Mouse (Mus musculus) forebrain, embryonic 11.5 days (tissue): Measurements from ENCODE around the gene Calr4. TPM values are rescaled to one million over a fixed set of nuclear protein-coding genes. Genes with fewer than 3 reads are reported as not detected.
A peak's percentile ranks its signal among the peaks of the same experiment; 100 is the strongest.

Experiments used
- ATAC-seq: fragments of 200-750 bp; cut with Nextera tagmentation; replicated peaks from 2 replicates; pipeline ENCODE4 v1.8.0; 2017; ENCODE audit warnings: moderate TSS enrichment; ENCODE audit not compliant: low FRiP score
- DNase-seq: peaks from one replicate; pipeline ENCODE4 v3.0.0-alpha.2; 2017; ENCODE audit warnings: low spot score
- H3K27ac ChIP-seq: fragments of 300-500 bp; sonication (generic); 2 replicates; pipeline ENCODE4 v1.5.1; 2014; ENCODE audit warnings: low read depth, low read length
- H3K27me3 ChIP-seq: fragments of 300-500 bp; sonication (generic); 2 replicates; pipeline ENCODE4 v1.6.1; 2014; ENCODE audit warnings: mild to moderate bottlenecking, low read length, mixed read lengths; ENCODE audit not compliant: control insufficient read depth, insufficient read depth
- H3K36me3 ChIP-seq: fragments of 300-500 bp; sonication (generic); 2 replicates; pipeline ENCODE4 v1.6.1; 2014; ENCODE audit warnings: mild to moderate bottlenecking, low read length, moderate library complexity, mixed read lengths; ENCODE audit not compliant: control insufficient read depth, insufficient read depth
- H3K4me1 ChIP-seq: fragments of 300-500 bp; sonication (generic); replicated peaks from 2 replicates; pipeline ENCODE4 v1.6.1; 2014; ENCODE audit warnings: low read length, mixed read lengths; ENCODE audit not compliant: control insufficient read depth, insufficient read depth
- H3K4me2 ChIP-seq: fragments of 300-500 bp; sonication (generic); 2 replicates; pipeline ENCODE4 v1.6.1; 2014; ENCODE audit warnings: low read depth, mild to moderate bottlenecking, low read length, moderate library complexity, mixed read lengths; ENCODE audit not compliant: severe bottlenecking
- H3K4me3 ChIP-seq: fragments of 300-500 bp; sonication (generic); 2 replicates; pipeline ENCODE4 v1.5.1; 2014; ENCODE audit warnings: low read depth, low read length
- H3K9ac ChIP-seq: fragments of 300-500 bp; sonication (generic); 2 replicates; pipeline ENCODE4 v1.6.1; 2014; ENCODE audit warnings: low read length
- H3K9me3 ChIP-seq: fragments of 300-500 bp; sonication (generic); 2 replicates; pipeline ENCODE4 v1.6.1; 2016; ENCODE audit warnings: low read length, mixed read lengths; ENCODE audit not compliant: control insufficient read depth
- WGBS: fragments of 180-500 bp; shearing (Covaris S2); extraction: QIAGEN DNeasy Blood & Tissue Kit; methylation state at CpG from one replicate; pipeline ENCODE4 v1.1.7; 2014; 5-methylcytosine and 5-hydroxymethylcytosine counted together
- polyA plus RNA-seq: library from polyadenylated mRNA; unstranded; fragments of >200 nt; fragmentation: Nextera tagmentation; extraction: Ambion mirVana; gene quantifications from 2 replicates; pipeline ENCODE4 v1.2.1, GENCODE M21; 2014

The Calr4 gene
- polyA plus RNA-seq, 1 experiment from 2014 or later: 0.12 TPM

DNA sequence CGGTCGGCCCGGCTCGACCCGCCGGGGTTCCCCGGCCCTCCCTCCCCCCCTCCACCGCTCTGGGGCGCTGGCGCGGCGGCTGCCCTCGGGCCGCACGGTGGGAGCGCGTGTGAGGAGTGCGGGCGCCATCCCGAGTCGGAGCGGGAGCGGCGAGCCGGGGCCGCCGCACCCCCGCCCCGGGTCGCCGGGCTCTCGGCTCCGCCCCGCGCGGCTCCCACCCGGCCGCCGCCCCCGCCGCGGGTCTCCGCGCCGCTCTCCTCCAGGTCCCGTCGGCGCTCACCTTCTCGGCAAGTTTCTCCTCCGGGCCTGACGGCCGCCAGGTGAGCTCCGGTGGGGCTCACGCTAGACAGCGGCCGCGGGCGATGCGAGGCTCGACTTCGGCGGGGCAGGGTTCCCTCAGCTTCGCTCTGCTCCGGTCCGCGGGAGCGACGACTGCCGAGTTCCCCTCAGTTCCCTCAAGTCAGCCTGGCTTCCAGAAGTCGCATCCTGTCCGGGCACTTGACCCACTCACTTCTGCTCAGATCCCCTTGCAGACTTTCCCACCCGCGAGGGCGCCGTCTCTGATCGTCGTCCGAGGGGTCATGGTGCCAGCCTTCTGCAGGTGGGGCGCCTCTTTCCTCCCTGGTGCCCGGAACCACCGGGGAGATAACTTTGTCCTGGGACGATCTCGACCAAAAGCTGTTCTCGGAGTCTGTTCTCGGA lies 46.3 kb downstream of the Calr4 start:
- under 1% methylated on average over 81 of the region's 85 CpGs for whole genome bisulfite sequencing
- Histone ChIP-seq H3K4me1 (no peaks in the 10 kb centered on the region), H3K9ac (peak overlapping the region; percentile 82), H3K27me3 (no peaks in the 10 kb centered on the region; the same call in 1 of the 2 replicates), H3K4me2 (peak overlapping the region; percentile 86), H3K27ac (no peak overlapping the region), H3K4me3 (peak overlapping the region; percentile 88), H3K36me3 (no peaks in the 10 kb centered on the region), H3K9me3 (no peaks in the 10 kb centered on the region)
- ATAC-seq: peak; percentile 89
- DNase-seq: peak; percentile 75

DNA sequence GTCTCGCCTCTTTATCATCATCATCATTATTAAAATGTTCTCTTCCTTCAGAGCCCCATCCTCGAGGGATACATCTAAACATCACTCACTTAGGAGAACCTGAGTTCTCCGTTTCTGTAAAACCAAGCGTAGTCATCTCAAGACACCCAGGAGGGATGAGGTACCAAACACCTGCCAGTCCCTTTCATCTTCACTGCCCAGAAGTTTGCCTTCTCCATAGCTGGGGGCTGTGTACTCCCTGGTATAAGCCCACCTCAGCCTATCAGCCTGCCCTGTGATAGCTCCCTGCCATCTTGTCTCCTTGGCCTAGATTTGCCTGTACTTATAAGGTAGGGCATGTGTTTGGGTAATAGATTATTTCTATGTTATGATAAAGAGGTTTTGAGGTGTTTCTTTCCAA lies 46.9 kb downstream of the Calr4 start:
- no peak for ATAC-seq
- Histone ChIP-seq H3K36me3 (no peaks in the 10 kb centered on the region), H3K9ac (peak overlapping the region; percentile 82), H3K4me3 (peak overlapping the region; percentile 88), H3K9me3 (no peaks in the 10 kb centered on the region), H3K4me1 (no peaks in the 10 kb centered on the region), H3K27ac (no peak overlapping the region), H3K4me2 (peak overlapping the region; percentile 86), H3K27me3 (no peaks in the 10 kb centered on the region; the same call in 1 of the 2 replicates)
- WGBS: 6% methylated on average over 4 of the region's 4 CpGs
- DNase-seq: no peak

DNA sequence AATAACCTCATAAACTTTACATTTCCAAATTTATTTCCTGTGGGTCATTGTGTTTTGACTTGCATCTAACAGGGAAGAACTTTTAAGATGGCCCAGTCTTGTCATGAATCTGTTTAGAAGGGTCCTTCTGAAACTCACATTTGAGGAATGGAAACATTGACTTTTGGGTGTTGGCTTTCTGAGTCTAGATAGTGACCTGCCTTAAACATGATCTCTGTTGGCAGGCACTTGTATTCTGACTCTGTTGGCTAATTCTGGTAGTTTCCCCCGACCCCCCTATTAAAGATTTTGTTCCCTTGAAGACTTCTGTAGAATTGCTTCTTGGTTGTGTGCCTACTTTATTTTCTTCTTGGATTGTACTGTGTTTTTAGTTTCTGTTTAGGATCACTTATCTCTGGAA lies 47.7 kb downstream of the Calr4 start:
- H3K4me2 ChIP-seq: no peak overlapping the region
- no peaks in the 10 kb centered on the region for H3K36me3 ChIP-seq
- H3K4me3 ChIP-seq: no peak overlapping the region
- no peak overlapping the region for H3K9ac ChIP-seq
- no peak overlapping the region for H3K27ac ChIP-seq
- DNase-seq: no peak
- no peaks in the 10 kb centered on the region for H3K4me1 ChIP-seq
- no peaks in the 10 kb centered on the region for H3K9me3 ChIP-seq
- 91% methylated on average over 1 of the region's 1 CpGs for WGBS
- ATAC-seq: no peak
- H3K27me3 ChIP-seq: no peaks in the 10 kb centered on the region; the same call in 1 of the 2 replicates

DNA sequence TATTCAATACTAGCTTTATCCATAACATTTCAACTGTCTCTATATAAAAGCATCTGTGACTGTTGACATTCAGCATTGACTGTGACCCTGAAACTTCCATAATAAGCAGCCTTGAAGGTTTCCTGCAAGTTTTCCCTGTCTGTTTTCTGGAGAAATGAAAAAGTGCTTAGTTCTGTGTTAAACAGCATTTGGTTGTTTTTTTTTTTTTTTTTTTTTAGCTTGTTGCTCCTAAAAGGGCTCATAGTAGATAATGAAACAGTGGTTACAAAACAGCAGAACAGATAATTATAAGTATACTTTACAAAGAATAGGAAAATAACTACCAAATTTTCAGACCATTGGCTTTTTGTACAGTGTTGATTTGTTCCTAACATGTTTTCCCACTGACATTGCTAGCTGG lies 60.3 kb downstream of the Calr4 start:
- Histone ChIP-seq H3K9me3 (no peaks in the 10 kb centered on the region), H3K4me3 (no peak overlapping the region), H3K4me2 (no peak overlapping the region), H3K36me3 (no peaks in the 10 kb centered on the region), H3K27ac (no peak overlapping the region), H3K4me1 (no peaks in the 10 kb centered on the region), H3K9ac (no peak overlapping the region), H3K27me3 (no peaks in the 10 kb centered on the region)
- DNase-seq (no peak), ATAC-seq (no peak)

DNA sequence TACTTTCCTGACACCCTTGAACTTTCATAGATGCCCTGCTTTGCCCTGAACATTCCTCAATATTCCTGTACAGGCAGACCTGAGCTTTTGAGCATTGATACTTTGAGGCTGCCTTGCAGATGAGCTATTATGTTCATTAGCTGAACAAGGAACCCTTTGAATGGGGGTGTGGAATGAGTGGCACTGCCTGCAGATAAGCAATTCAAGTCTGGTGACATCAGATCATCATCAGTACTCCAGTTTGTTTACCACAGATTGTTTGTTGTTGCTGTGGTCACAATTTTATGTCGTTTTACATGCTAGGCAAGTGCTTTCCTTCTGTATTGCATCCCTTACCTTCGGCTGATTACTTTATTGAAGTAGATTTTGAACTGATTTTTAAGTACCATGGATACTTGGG lies 62.2 kb downstream of the Calr4 start:
- H3K9me3 ChIP-seq: no peaks in the 10 kb centered on the region
- ATAC-seq (no peak), DNase-seq (no peak)
- H3K27me3 ChIP-seq: no peaks in the 10 kb centered on the region
- 80% methylated on average over 2 of the region's 2 CpGs for WGBS
- H3K27ac ChIP-seq: no peak overlapping the region
- H3K4me3 ChIP-seq: no peak overlapping the region
- no peak overlapping the region for H3K4me2 ChIP-seq
- H3K4me1 ChIP-seq: no peaks in the 10 kb centered on the region
- H3K9ac ChIP-seq: no peak overlapping the region
- no peaks in the 10 kb centered on the region for H3K36me3 ChIP-seq

DNA sequence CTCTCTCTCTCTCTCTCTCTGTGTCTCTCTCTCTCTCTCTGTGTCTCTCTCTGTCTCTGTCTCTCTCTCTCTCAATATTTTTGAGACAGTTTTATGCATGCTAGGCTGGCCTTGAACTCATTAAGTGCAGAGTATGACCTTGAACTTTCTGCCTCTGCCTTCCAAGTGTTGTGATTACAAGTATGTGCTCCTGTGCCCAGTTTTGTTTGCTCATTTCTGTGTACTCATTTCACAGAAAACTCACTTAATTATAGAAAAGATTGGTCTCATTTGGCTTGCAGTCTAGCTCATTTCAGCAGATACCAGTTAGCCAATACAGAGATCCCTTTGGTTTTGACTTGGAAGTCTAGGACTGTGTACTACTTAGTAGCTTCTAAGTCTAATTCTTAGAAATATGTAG lies 64.9 kb downstream of the Calr4 start:
- no peaks in the 10 kb centered on the region for H3K36me3 ChIP-seq
- H3K4me2 ChIP-seq: no peak overlapping the region
- H3K27ac ChIP-seq: no peak overlapping the region
- no peaks in the 10 kb centered on the region for H3K9me3 ChIP-seq
- H3K9ac ChIP-seq: no peak overlapping the region
- no peaks in the 10 kb centered on the region for H3K4me1 ChIP-seq
- DNase-seq (no peak), ATAC-seq (no peak)
- H3K27me3 ChIP-seq: no peaks in the 10 kb centered on the region
- no peak overlapping the region for H3K4me3 ChIP-seq

Other genes with a start within 250 kb of the Calr4 start
- 67.7 and 69.2 TPM in 2 replicates for gene Nrd1, start 233.8 kb upstream of the Calr4 start, polyA plus RNA-seq
- 65.8 and 67.7 TPM in 2 replicates for gene Osbpl9, start 32.2 kb upstream of the Calr4 start, polyA plus RNA-seq
- 45.1 and 45.2 TPM in 2 replicates for gene Eps15, start 45.8 kb downstream of the Calr4 start, polyA plus RNA-seq
- gene Ttc39a, start 172.1 kb downstream of the Calr4 start, polyA plus RNA-seq: 3.8 and 4.4 TPM in 2 replicates